Mouse (Mus musculus): ENCODE data around the gene Nol11. TPM values are rescaled to one million over a fixed set of nuclear protein-coding genes. Genes with fewer than 3 reads are reported as not detected.
"Not testable (repeated sequence)": the region's sequence is repeated elsewhere in the genome, so short reads cannot be mapped to it uniquely, and the experiment has no call there.

The Nol11 gene
- polyA plus RNA-seq, 1 experiment from 2014 or later, result 45.6 TPM

DNA sequence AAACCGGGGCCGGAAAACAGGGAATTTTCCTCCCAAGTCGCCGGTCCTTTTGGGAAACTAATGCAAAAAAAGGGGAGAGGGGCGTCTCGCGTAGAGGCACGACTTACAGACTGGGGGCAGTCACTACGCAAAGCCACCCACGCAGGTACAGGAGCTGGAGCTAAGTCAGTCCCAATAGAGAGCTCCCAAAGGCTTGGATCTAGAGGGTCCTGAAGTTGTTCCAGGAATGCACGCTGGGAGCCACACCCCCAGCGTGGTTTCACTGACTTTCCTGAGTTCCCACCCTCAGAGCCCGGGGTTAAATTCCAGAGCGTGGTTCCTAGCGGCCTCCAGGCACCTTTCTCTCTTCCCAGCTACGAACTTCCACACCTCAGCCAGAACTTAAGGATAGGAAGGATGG lies 56.8 kb downstream of the Nol11 start:
- under 1% methylated on average over 16 of the region's 16 CpGs for WGBS

DNA sequence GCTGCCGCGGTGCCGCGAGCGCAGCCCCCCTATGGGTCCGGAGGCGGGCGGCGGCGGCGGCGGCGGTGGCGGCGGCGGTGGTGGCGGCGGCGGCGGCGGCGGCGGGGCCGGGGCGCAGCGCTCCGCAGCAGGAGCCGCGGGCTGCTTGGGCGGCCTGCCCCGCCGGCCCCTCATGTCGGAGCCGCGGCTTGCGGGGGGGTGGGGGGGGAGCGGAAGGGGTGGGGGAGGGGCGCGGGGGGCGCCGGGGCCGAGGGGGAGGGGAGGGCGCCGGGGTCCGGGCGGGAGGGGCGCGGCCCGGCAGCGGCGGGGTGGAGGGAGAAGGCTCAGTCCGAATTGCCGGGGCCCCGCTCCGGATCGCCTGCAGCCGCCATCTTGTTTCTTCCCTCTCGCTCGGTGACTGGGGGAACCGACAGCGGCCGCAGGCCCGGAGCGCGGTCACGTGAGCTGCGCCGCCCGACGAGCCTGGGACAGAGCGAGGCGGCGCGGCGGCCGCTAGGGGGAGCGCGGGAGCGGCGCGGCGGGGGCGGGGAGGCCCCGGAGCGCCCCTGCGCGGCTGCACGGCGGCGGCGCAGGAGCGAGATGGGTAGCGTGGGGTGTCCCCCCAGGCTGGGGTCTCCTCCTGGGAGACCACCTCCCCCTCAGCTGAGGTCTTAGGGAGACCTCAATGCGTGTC lies 57.3 kb downstream of the Nol11 start, which contains the start of gene Bptf:
TSS of gene Bptf (minus strand) at position 379 of the 673 bp plus-strand sequence.
- Histone ChIP-seq H3K4me3 (peak within 1 kb of the TSS; percentile 96), H3K27me3 (replicated peaks) (no peaks in the 10 kb centered on the region), H3K4me1 (replicated peaks) (peaks cover 19% of the 10 kb centered on the region), H3K27ac (ENCODE audit: poor library complexity, severe bottlenecking) (peak within 1 kb of the TSS; percentile 97), H3K9ac (peak within 1 kb of the TSS; percentile 99), H3K9me3 (replicated peaks) (no peaks in the 10 kb centered on the region), H3K4me2 (peak within 1 kb of the TSS; percentile 91), H3K36me3 (no peaks in the 10 kb centered on the region)
- WGBS, result 4% methylated on average over 64 of the region's 94 CpGs
- ATAC-seq (ENCODE audit: insufficient number of reproducible peaks, low FRiP score), result peak; percentile 97

More for the DNA sequence above, 56.8 kb downstream of the Nol11 start:
- Histone ChIP-seq H3K4me3 (peak overlapping the region; percentile 96), H3K9me3 (replicated peaks) (no peaks in the 10 kb centered on the region), H3K27me3 (replicated peaks) (no peaks in the 10 kb centered on the region), H3K36me3 (no peaks in the 10 kb centered on the region), H3K4me2 (peak overlapping the region; percentile 91), H3K27ac (ENCODE audit: poor library complexity, severe bottlenecking) (peak overlapping the region; percentile 97), H3K9ac (peak overlapping the region; percentile 99), H3K4me1 (replicated peaks) (peaks cover 19% of the 10 kb centered on the region)
- ATAC-seq (ENCODE audit: insufficient number of reproducible peaks, low FRiP score), result peak; percentile 47; the same call in 1 of the 2 replicates

DNA sequence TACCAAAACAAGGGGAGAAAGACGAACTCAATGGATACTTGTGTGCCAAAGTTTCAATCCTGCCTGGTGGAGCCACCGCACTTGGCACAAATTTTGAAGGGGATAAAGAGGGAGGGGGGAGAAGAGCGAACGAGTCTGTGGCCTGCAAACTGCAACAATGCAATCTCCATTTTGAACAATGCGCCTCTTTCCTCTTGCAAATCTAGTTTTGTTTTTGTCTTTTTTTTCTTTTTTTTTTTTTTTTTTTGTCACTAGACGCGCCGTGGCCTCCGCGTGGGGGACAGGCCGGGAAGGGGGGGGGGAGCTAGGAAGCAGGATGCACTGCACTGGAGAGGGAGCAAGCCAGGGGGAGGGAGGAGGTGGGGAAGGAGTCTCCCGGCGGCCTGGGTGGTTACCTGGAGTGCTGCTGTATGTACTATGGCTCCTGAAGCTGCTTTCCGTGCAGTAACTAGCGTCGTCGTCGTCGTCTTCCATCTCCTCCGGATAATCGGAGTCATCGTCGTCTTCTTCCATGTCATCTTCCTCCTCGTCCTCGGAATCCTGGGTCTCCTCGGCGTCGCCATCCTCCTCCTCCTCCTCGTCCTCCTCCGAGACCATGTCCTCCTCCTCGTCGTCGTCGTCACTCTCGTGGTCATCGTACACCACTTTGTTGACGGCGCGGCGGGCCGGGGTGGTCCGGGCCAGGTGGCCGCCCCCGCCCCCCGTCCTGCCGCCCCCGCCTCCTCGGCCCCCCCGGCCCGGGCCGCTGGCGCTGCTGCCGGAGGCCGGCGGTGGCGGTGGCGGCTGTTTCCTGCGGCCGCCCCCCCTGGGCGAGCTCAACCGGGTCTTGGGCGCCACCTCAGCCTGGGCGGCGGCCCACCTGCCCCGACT lies 58.1 kb downstream of the Nol11 start:
- peak overlapping the region; percentile 87 for H3K4me2 ChIP-seq

DNA sequence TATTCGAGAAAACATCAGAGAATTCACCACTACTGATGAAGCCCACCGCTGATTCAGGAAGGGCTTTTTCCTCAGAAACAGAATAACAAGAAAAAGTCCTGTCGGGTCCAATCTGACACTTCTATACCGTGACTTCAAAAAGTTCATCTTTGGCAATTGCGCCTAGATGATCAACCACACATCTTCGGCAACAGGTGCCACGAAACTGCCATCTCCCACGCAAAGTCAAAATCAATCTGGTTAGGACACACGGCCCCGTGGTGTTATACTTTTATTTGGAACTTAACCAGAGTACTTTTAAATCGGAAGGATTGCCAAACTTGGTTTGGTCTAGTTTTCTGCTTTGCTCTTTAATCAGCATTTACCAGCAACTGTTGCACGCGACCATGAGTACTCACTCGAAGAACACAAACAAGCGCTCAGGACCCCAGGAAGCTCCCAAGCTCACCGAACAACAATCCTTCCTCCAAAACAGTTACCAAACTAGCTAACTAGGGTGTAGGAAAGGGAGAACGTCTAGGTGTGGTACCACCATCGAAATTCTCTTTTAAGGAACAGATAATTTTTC lies 58.9 kb downstream of the Nol11 start:
- H3K27ac ChIP-seq (ENCODE audit: poor library complexity, severe bottlenecking), result no peak overlapping the region
- no peak for ATAC-seq (ENCODE audit: insufficient number of reproducible peaks, low FRiP score)
- WGBS, result 3% methylated on average over 18 of the region's 18 CpGs
- peak overlapping the region; percentile 87 for H3K4me2 ChIP-seq
- H3K36me3 ChIP-seq, result no peaks in the 10 kb centered on the region
- H3K4me3 ChIP-seq, result peak overlapping the region; percentile 96
- no peaks in the 10 kb centered on the region for H3K27me3 ChIP-seq (replicated peaks)
- no peaks in the 10 kb centered on the region for H3K9me3 ChIP-seq (replicated peaks)
- peak overlapping the region; percentile 99 for H3K9ac ChIP-seq
- H3K4me1 ChIP-seq (replicated peaks), result peaks cover 19% of the 10 kb centered on the region

More for the DNA sequence above, 58.1 kb downstream of the Nol11 start:
- Histone ChIP-seq H3K4me1 (replicated peaks) (peaks cover 19% of the 10 kb centered on the region), H3K9ac (peak overlapping the region; percentile 99), H3K4me3 (peak overlapping the region; percentile 96), H3K27me3 (replicated peaks) (no peaks in the 10 kb centered on the region), H3K9me3 (replicated peaks) (no peaks in the 10 kb centered on the region), H3K36me3 (no peaks in the 10 kb centered on the region), H3K27ac (ENCODE audit: poor library complexity, severe bottlenecking) (peak overlapping the region; percentile 97)
- ATAC-seq (ENCODE audit: insufficient number of reproducible peaks, low FRiP score), result peak; percentile 76
- 2% methylated on average over 40 of the region's 65 CpGs for WGBS

DNA sequence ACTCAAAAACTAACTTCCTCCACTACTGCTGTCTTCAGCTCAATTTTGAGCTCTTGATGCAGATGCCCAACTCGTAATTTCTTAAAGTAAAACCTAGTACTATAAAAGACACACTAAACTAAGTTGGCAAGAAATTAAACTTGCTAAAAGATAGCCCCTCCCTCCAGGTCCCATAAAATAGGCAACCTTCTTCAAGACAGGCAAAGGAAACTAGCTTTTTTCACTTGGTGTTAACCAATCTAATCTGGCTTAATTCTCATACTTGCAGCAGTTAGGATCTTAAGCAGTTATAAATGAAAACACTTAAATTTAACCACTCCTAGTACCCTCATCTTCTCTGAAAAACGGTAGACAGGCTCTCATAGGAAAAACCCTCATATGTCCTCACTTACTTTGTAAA lies 59.5 kb downstream of the Nol11 start:
- Histone ChIP-seq H3K4me3 (peak overlapping the region; percentile 96), H3K9ac (no peak overlapping the region), H3K4me1 (replicated peaks) (peaks cover 23% of the 10 kb centered on the region), H3K4me2 (peak overlapping the region; percentile 87), H3K27ac (ENCODE audit: poor library complexity, severe bottlenecking) (no peak overlapping the region), H3K27me3 (replicated peaks) (no peaks in the 10 kb centered on the region), H3K36me3 (no peaks in the 10 kb centered on the region), H3K9me3 (replicated peaks) (no peaks in the 10 kb centered on the region)
- ATAC-seq (ENCODE audit: insufficient number of reproducible peaks, low FRiP score), result no peak
- 30% methylated on average over 2 of the region's 2 CpGs for WGBS

DNA sequence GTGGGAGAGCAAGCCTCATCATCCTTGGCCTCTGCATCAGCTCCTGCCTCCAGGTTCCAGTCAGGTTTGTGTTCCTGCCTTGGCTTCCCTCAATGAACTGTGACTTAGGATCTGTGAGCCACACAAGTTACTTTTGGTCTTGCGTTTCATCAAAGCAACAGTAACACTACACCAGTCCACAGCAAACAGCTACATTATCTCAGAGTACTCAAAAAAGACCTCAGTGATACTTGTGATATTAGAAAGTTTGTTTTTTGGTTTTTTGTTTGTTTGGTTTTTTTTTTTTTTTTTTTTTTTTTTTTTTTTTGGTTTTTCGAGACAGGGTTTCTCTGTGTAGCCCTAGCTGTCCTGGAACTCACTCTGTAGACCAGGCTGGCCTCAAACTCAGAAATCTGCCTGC lies 62.5 kb downstream of the Nol11 start:
- WGBS, result 65% methylated on average over 2 of the region's 2 CpGs
- H3K9me3 ChIP-seq (replicated peaks); ATAC-seq (ENCODE audit: insufficient number of reproducible peaks, low FRiP score); H3K27me3 ChIP-seq (replicated peaks); H3K4me3 ChIP-seq; H3K36me3 ChIP-seq; H3K27ac ChIP-seq (ENCODE audit: poor library complexity, severe bottlenecking); H3K9ac ChIP-seq; H3K4me2 ChIP-seq: not testable (repeated sequence)
- peaks cover 39% of the 10 kb centered on the region for H3K4me1 ChIP-seq (replicated peaks)

DNA sequence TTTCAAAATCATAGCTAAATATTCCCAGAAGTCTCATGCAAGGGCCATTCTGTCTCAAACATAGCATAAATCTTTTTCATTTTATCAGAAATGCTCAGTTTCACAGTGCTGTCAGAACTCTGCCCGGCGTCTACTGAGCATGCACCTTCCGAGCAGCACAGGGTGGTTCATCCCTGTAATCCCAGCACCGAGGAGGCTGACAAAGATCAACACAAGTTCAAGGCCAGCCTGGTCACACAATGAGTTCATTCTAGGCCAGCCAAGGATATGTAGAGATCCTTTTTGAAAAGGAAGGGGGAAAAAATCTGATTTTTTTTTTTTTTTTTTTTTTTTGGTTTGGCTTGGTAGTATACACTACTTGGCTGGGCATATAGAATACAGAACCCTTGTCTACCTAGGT lies 64.2 kb downstream of the Nol11 start:
- 78% methylated on average over 4 of the region's 4 CpGs for WGBS
- Histone ChIP-seq H3K27me3 (replicated peaks) (no peaks in the 10 kb centered on the region), H3K27ac (ENCODE audit: poor library complexity, severe bottlenecking) (no peak overlapping the region), H3K9me3 (replicated peaks) (no peaks in the 10 kb centered on the region), H3K9ac (no peak overlapping the region), H3K4me1 (replicated peaks) (peaks cover 37% of the 10 kb centered on the region), H3K36me3 (no peaks in the 10 kb centered on the region), H3K4me3 (no peak overlapping the region), H3K4me2 (no peak overlapping the region)
- ATAC-seq (ENCODE audit: insufficient number of reproducible peaks, low FRiP score), result no peak

DNA sequence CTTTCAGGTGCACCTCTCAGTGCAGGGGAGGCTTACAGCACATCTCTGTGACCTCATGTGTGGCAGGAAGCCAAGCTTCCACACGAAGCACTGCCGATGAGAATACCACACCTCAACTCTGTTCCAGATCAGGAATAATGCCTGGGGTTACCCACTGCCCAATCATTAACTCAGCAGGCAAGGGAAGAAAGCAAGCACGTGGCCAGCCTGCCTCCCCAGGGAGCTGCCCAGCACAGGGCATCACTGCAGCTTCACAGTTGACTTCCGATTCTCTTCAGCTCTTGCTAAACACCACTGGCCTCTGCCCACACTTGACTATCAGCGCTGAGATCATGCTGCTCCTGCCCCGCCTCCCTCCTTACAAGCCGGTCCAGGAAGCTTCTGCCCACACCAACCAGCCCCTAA lies 64.9 kb downstream of the Nol11 start:
- Histone ChIP-seq H3K36me3 (no peaks in the 10 kb centered on the region), H3K4me3 (no peak overlapping the region), H3K9ac (no peak overlapping the region), H3K27me3 (replicated peaks) (no peaks in the 10 kb centered on the region), H3K27ac (ENCODE audit: poor library complexity, severe bottlenecking) (no peak overlapping the region), H3K4me1 (replicated peaks) (peaks cover 32% of the 10 kb centered on the region), H3K9me3 (replicated peaks) (no peaks in the 10 kb centered on the region), H3K4me2 (peak overlapping the region; percentile 18; the same call in 1 of the 2 replicates)
- 14% methylated on average over 7 of the region's 7 CpGs for WGBS
- ATAC-seq (ENCODE audit: insufficient number of reproducible peaks, low FRiP score), result no peak

DNA sequence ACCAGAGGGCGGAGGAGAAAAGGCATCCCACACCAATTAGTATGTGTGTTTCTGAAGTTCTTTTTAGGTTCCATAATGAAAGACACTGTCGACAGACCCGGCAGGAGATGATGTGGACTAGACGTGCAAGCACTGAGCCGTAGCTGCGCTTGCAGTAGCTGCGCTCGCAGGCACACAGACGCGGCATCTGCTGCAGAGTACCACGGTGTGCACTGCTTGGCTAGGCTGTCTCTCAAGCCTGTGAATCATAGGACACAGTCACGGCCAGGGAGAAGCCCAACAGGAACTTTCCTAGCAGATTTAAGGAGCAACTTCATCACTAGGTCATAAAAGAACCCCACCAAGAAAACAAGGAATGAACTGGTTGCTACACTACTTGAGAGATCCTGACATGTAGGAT lies 71.4 kb downstream of the Nol11 start:
- no peak for ATAC-seq (ENCODE audit: insufficient number of reproducible peaks, low FRiP score)
- Histone ChIP-seq H3K27me3 (replicated peaks) (no peaks in the 10 kb centered on the region), H3K4me3 (no peak overlapping the region), H3K36me3 (no peaks in the 10 kb centered on the region), H3K9ac (no peak overlapping the region), H3K27ac (ENCODE audit: poor library complexity, severe bottlenecking) (no peak overlapping the region), H3K4me2 (no peak overlapping the region), H3K4me1 (replicated peaks) (peaks cover 39% of the 10 kb centered on the region), H3K9me3 (replicated peaks) (no peaks in the 10 kb centered on the region)
- 78% methylated on average over 12 of the region's 12 CpGs for WGBS

Data from heart, embryonic 12.5 days (tissue).